20 mouse cellular contexts compared by ENCODE assay signal in the genomic region with DNA sequence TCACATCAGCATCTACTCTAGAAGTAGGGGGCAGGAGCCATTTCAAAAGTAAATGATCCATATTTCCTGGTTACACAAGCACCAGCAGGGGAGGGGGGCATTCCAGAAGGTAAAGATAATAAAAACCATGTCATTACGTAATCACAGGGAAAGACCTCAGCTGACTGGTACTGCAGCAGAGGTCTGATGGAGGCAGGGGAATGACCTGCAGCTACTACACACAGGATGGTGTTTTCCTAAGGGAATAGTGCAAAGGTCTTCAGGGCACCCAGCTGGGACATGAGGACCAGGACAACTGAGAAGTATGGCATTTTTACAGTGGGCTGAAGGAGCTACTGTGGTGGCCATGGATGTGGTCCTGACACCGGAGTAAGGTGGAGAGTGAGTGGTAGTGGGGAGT.
DNase-seq lines count a peak whose midpoint lies in the region; ATAC-seq and TF ChIP-seq lines count a peak whose summit lies in the region.
"Had no signal": no experiment of that assay in that cellular context is flagged by ENCODE, and none has a peak within 500 bp of the region (broad histone marks: within the 10 kb centered on the region; RNA-seq: fewer than 3 reads in every experiment).

No protein-coding gene starts in this region.

- no peaks in the 10 kb centered on the region for H3K27me3 ChIP-seq in liver, embryonic 16.5 days (ENCODE audit: control insufficient read depth, insufficient read depth, low read depth, low read length)
- no peaks in the 10 kb centered on the region for H3K27me3 ChIP-seq in liver, embryonic 12.5 days (replicated peaks)
- no peaks in the 10 kb centered on the region for H3K27me3 ChIP-seq in Patski
- H3K27me3 ChIP-seq: embryonic facial prominence, embryonic 12.5 days had no signal

- POLR2A ChIA-PET in Patski (lab: Charles Lee): interaction anchor here (0.6 kb wide), 1 partner anchor 1347 kb away, joined by 4 read pairs; no protein-coding TSS in a partner anchor

- ATAC-seq in liver, embryonic 16.5 days (ENCODE audit: low read depth): peak; percentile 81
- no peak for ATAC-seq in liver, embryonic 12.5 days
- ATAC-seq in Patski: peak; percentile 44
- ATAC-seq: activated CD4-positive, CD25-positive, alpha-beta regulatory T cell, adult 4 months; forebrain, embryonic 13.5 days; forebrain, embryonic 15.5 days; forebrain, postnatal 0 days had no signal

- H3K9ac ChIP-seq in liver, embryonic 16.5 days (ENCODE audit: low read depth, low read length): no peak overlapping the region
- H3K9ac ChIP-seq in liver, embryonic 12.5 days: no peak overlapping the region
- H3K9ac ChIP-seq: embryonic facial prominence, embryonic 12.5 days; forebrain, embryonic 13.5 days; forebrain, embryonic 15.5 days; forebrain, postnatal 0 days had no signal

- no peak for DNase-seq in Patski (ENCODE audit: low read depth, low spot score)
- DNase-seq in mesoderm, embryonic 11.5 days (ENCODE audit: low read depth, low spot score): peak; percentile 16
- DNase-seq in kidney, postnatal 10 days: no peak
- DNase-seq: adrenal gland, adult 8-10 months; adrenal gland, postnatal 14 days; adrenal gland, postnatal 36 days; cerebellum, adult 11-12 months; cerebellum, adult 2 months; cerebellum, adult 9-10 months; cerebellum, postnatal 10 days; cerebellum, postnatal 25 days; embryo, embryonic 11 days; forebrain, postnatal 0 days had no signal

- H3K4me1 ChIP-seq in liver, embryonic 16.5 days (ENCODE audit: control insufficient read depth, low read depth, low read length): no peaks in the 10 kb centered on the region; the same call in 1 of the 2 replicates
- H3K4me1 ChIP-seq in liver, embryonic 12.5 days: no peaks in the 10 kb centered on the region
- H3K4me1 ChIP-seq: embryonic facial prominence, embryonic 12.5 days had no signal

- in situ Hi-C loops in Patski (cut with MboI; ENCODE audit: low pct_unique_long_range_greater_than_20kb): no loop called here

- WGBS in liver, embryonic 16.5 days (ENCODE audit: insufficient replicate concordance): 65% methylated on average over 2 of the region's 2 CpGs
- WGBS in liver, embryonic 12.5 days (ENCODE audit: insufficient replicate concordance): 64% methylated on average over 2 of the region's 2 CpGs

- H3K4me3 ChIP-seq in liver, embryonic 16.5 days (ENCODE audit: low read depth, low read length): no peak overlapping the region
- H3K4me3 ChIP-seq in liver, embryonic 12.5 days: no peak overlapping the region
- H3K4me3 ChIP-seq: embryonic facial prominence, embryonic 10.5 days; embryonic facial prominence, embryonic 12.5 days; forebrain, embryonic 13.5 days; forebrain, embryonic 15.5 days had no signal

- no peaks in the 10 kb centered on the region for H3K9me3 ChIP-seq in liver, embryonic 16.5 days (replicated peaks; ENCODE audit: control insufficient read depth, low read length)
- no peaks in the 10 kb centered on the region for H3K9me3 ChIP-seq in liver, embryonic 12.5 days (replicated peaks)
- H3K9me3 ChIP-seq: embryonic facial prominence, embryonic 10.5 days; embryonic facial prominence, embryonic 12.5 days; forebrain, embryonic 13.5 days; forebrain, embryonic 15.5 days had no signal

- H3K4me2 ChIP-seq in liver, embryonic 16.5 days (ENCODE audit: low read depth, low read length): no peak overlapping the region
- no peak overlapping the region for H3K4me2 ChIP-seq in liver, embryonic 12.5 days
- H3K4me2 ChIP-seq: embryonic facial prominence, embryonic 12.5 days; forebrain, embryonic 13.5 days; forebrain, embryonic 15.5 days had no signal

- no peak for TF ChIP-seq CTCF in Patski (IDR thresholded peaks at IDR 0.05)

- CTCF ChIA-PET in Patski (lab: Charles Lee): interaction anchor here (2.0 kb wide), 1 partner anchor 10 kb away, joined by 4 read pairs; no protein-coding TSS in a partner anchor

- H3K36me3 ChIP-seq in liver, embryonic 16.5 days (ENCODE audit: control insufficient read depth, insufficient read depth): no peaks in the 10 kb centered on the region
- H3K36me3 ChIP-seq in liver, embryonic 12.5 days: no peaks in the 10 kb centered on the region
- H3K36me3 ChIP-seq: embryonic facial prominence, embryonic 10.5 days; embryonic facial prominence, embryonic 12.5 days; forebrain, embryonic 15.5 days had no signal

- no peak overlapping the region for H3K27ac ChIP-seq in liver, embryonic 16.5 days (ENCODE audit: low read length)
- H3K27ac ChIP-seq in liver, embryonic 12.5 days: no peak overlapping the region
- H3K27ac ChIP-seq: embryonic facial prominence, embryonic 10.5 days; embryonic facial prominence, embryonic 12.5 days; forebrain, embryonic 13.5 days; forebrain, embryonic 15.5 days had no signal
